Mouse (Mus musculus): ENCODE measurements around the gene Adig.

DNA sequence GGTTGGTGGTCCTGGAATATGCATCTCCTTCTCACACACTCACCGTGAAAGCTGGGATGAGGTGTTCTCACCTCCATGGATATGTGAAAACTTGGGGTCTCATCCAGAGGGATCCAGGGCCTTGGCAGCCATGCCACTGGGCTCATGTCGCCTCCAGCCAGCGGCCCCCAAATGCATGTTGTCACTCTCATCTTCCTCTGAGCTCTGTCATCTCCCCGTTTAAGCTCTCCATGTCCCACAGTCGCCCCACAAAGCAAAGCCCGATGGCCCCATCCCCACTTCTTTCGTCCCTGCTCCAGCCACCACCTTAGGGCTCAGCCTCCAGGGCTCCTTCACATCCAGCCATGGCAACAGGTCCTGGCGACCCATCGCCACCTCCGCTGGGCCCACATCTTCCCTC is 4.6 kb downstream of the Adig start:
- TF ChIP-seq CTCF (IDR thresholded peaks at IDR 0.05; ENCODE audit: borderline replicate concordance, insufficient read depth, low read depth, low read length) (no peak), POLR2A (IDR thresholded peaks at IDR 0.05; ENCODE audit: borderline replicate concordance, insufficient read depth, low read length) (no peak)

Measured in cerebellum, adult 2 months (tissue).